Mouse (Mus musculus) B cell, adult 2 months (primary cell): ENCODE measurements around the gene Hdac6.
"Not testable (repeated sequence)": the region's sequence is repeated elsewhere in the genome, so short reads cannot be mapped to it uniquely, and the experiment has no call there.

Source experiments
- DNase-seq, 2 experiments: peaks; one replicate each; pipeline ENCODE4 v3.0.0; 2022

Hdac6 gene

GRCm38 (mm10) chrX:7919601-7920383 lies 27.9 kb downstream of the Hdac6 start, which contains the start of gene Pcsk1n:
Gene Pcsk1n (plus strand): TSS chrX:7919822.
- no peak for DNase-seq

GRCm38 (mm10) chrX:7917960-7918359 lies 29.7 kb downstream of the Hdac6 start:
- DNase-seq = not testable (repeated sequence)

- peak; percentile 46 to 47 for DNase-seq
Observed at GRCm38 (mm10) chrX:7915669-7916068, 32.0 kb downstream of the Hdac6 start.

- DNase-seq = no peak
Observed at GRCm38 (mm10) chrX:7910473-7910872, 37.2 kb downstream of the Hdac6 start.

DNA sequence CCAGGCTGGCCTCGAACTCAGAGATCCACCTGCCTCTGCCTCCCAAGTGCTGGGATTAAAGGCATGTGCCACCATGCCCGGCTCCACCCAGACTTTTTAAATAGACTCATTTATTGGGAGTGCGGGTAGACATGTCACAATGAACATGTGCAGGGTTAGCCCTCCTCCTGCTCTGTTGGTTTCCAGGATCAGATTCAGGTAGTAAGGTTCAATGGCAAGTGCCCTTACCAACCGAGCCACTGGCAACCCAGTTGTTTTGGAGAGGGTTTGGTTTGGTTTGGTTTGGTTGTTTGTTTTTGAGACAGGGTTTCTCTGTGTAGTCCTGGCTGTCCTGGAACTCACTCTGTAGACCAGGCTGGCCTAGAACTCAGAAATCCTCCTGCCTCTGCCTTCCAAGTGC lies 38.4 kb downstream of the Hdac6 start, which contains the start of gene Gm10490:
TSS of gene Gm10490 (plus strand) at position 301 of the 400 bp plus-strand sequence.
- DNase-seq = not testable (repeated sequence)

DNA sequence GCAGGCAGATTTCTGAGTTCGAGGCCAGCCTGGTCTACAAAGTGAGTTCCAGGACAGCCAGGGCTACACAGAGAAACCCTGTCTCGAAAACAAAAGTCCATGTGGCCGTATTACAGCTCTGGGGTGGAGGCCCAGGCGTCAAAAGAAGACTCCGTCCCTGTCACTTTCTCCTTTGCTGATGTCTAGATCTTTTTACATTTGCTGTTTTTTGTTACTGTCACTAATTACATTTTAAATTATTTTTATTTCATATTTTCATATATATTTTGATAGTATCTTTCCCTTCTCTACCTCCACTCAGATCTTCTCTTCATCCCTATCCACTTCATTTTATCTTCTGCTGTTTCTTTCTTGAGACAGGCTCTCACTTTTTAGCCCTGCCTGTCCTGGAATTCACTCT lies 40.0 kb downstream of the Hdac6 start, which contains the start of gene Gm10491:
TSS of gene Gm10491 (minus strand) at position 101 of the 400 bp plus-strand sequence.
- no peak for DNase-seq

GRCm38 (mm10) chrX:7904441-7904840 lies 43.2 kb downstream of the Hdac6 start:
- no peak for DNase-seq

- peak; percentile 84 to 86 for DNase-seq
Observed at GRCm38 (mm10) chrX:7898880-7899874, 48.5 kb downstream of the Hdac6 start, which contains the start of the genes Pqbp1 and Timm17b. Gene Pqbp1 (minus strand): TSS chrX:7899269. Gene Timm17b (plus strand): TSS chrX:7899357.

DNA sequence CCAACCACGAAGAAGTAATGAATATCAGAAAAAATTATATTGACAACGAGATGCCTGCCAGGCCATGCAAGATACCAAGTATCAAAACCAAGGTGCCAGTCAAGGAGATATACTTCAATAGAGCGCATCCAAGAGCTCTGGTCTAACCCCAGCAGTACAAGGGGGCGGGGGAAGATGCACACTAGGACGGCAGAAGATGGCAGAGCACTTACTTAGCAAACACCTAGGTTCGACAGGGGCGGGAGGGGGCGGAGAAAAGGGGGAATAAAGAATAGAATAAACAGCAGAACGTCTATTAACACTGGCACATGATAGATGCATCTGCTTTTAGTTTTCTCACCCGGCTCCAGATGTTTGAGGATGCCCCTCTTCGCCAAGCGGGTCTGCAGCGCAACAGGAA lies 49.5 kb downstream of the Hdac6 start:
- DNase-seq = peak; percentile 47 to 63

DNA sequence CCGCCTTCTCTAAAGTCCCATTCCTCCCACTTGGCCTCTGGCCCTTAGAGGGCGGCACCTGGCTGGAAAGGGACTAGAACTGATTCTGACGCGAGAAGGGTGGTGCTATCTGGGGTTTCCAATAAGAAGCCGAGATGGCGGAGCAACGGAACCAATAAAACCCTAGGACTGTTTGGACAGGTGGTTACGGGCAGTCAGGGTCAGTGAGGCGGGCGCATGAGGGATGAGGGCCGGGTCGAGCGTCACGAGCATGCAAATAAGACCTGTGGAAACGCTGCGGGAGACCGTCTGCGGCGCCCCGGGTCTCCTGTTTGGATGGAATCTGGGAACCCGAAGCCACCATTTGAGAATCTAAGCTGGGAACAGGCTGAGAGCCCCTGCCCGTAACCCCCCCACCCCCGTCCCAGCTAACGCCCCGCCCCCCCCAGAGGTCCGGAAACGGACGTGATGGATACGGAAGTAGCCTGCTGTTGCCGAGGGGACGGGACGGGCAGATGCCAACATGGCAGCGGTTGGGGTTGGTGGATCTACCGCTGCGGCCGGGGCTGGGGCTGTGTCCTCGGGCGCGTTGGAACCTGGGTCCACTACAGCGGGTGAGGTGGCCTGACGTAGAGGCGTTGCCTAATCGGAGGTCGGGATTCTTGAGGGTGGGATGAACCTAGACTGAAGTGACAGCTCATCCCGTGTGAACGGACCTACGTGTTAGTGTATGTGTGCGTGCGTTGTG lies 63.7 kb downstream of the Hdac6 start, which contains the start of gene Slc35a2:
TSS of gene Slc35a2 (plus strand) at position 188 of the 727 bp plus-strand sequence.
- peak; percentile 76 to 77 for DNase-seq
